Mouse (Mus musculus) kidney, adult 2 months (tissue): ENCODE measurements around the gene Rasgrp3.

Experiments
- CTCF ChIP-seq: fragments of 200-500 bp; conservative IDR thresholded peaks from 2 replicates; pipeline ENCODE4 v1.5.1; 2011; ENCODE audit warnings: low read depth, mild to moderate bottlenecking, control low read depth, low read length, moderate library complexity, mixed read lengths; ENCODE audit not compliant: insufficient read depth, insufficient read length
- POLR2A ChIP-seq: fragments of 200-500 bp; IDR thresholded peaks from one replicate; pipeline ENCODE4 v1.6.1; 2011; ENCODE audit warnings: low read depth, low read length, control low read depth

GRCm38 (mm10) chr17:75479663-75480062, 44.0 kb downstream of the Rasgrp3 start:
- TF ChIP-seq POLR2A (no peak), CTCF (no peak)
